Mouse (Mus musculus): ENCODE measurements around the gene Ulbp1. TPM values are rescaled to one million over a fixed set of nuclear protein-coding genes. Genes with fewer than 3 reads are reported as not detected.
"Not testable (repeated sequence)": the region's sequence is repeated elsewhere in the genome, so short reads cannot be mapped to it uniquely, and the experiment has no call there.

The Ulbp1 gene
- total RNA-seq (2015) = 21.5 and 30.5 TPM in 2 replicates
- total RNA-seq (2017) = 23.6 and 31.1 TPM in 2 replicates

DNA sequence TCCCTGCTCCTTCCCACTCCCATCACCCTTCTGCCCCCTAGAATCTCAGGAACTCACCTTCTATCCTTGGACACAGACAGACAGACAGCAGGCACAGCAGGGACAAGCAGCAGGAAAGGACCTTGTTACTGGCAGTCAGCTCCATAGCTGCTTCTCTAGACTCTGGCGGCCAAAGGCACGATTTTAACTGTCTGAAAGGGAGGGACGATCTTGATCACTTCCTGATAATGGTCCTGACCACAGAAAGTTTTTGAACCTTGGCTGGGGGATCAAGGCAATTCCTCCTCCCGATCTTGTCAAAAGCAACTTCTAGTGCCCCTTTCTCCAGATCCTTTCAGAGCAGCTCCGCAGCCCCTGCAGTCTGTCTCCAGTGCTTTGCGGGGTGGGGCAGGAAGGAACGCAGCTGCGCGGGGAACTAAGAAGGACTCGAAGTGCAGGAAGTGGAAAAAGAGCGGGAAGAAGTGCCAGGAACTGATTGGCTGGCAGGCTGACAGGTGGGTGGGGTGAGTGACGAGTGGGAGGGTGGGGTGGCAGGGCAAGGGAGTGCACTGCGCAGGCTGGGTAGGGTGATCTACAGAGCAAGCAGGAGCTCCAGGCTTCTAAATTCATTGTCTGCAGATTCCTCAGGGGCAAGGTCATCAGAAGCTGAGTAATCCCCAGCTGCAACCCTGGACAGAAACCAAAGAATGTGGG, at the start of gene Ulbp1:
Gene Ulbp1, minus strand, starts transcription at position 442 of the 693 bp plus-strand sequence.
- peak; percentile 99 for ATAC-seq (ENCODE audit: poor library complexity, severe bottlenecking)

DNA sequence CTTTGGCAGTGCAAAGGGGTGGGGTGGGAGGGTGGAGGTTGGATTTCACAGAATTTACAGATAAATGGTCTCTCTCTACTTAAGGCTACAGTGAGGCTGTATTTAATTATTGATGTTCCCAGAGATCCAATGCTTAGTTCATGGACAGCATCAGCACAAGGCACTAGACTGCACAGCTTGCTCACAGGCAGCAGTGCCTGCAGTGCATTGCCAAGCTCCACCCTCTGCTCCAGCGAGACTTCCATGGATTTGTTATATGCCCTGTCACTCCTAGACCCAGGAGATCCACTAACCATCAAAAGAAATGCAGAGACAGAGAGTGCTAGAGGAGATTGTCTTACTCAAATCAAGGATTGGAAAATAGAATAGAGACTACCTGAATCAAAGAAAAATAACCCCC, 24.7 kb upstream of the Ulbp1 start:
- not testable (repeated sequence) for ATAC-seq (ENCODE audit: poor library complexity, severe bottlenecking)

GRCm38 (mm10) chr10:7492384-7492783, 18.9 kb upstream of the Ulbp1 start:
- peak; percentile 49 for ATAC-seq (ENCODE audit: poor library complexity, severe bottlenecking)

DNA sequence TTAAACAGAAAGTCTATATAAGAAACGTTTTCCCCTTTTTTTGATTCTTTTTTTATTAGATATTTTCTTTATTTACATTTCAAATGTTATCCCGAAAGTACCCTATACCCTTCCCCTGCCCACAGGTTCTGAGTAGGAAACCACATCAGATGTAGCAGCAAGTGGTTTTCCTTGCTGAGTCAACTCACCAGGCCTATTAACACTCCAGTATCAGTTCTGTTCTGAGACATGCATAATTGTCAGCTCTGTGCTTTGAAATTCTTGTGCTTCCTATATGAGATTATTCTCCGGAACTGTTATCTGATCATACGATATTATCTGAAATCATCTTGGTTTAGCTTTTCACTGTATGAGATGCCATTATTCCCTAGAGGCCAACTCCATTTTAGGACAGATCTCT, 10.2 kb upstream of the Ulbp1 start:
- ATAC-seq (ENCODE audit: poor library complexity, severe bottlenecking) = no peak

GRCm38 (mm10) chr10:7474225-7474624, 787 bp upstream of the Ulbp1 start:
- ATAC-seq (ENCODE audit: poor library complexity, severe bottlenecking) = not testable (repeated sequence)

- ATAC-seq (ENCODE audit: poor library complexity, severe bottlenecking) = no peak
Observed at GRCm38 (mm10) chr10:7471664-7472063, 1.8 kb downstream of the Ulbp1 start.

DNA sequence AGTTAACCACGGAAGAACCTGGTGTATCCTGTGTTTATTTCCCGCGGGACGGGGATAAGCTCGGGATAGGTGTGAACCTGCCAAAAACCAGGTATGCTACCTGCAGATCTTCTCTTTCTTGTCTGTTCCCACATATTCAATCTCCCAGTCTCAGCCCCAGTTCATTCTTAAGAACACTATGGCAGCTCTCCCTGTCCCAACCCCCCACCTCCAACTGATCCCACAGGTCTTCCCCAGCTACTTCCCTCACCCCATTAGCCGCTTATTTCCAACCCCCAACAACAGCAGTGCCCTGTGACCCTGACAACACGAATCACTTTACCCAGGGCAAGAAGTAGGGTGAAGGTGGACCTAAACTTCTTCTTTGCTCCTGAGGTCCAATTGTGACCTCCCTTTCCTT, 3.0 kb downstream of the Ulbp1 start:
- ATAC-seq (ENCODE audit: poor library complexity, severe bottlenecking) = no peak

- ATAC-seq (ENCODE audit: poor library complexity, severe bottlenecking) = not testable (repeated sequence)
Observed at GRCm38 (mm10) chr10:7469716-7470414, 3.6 kb downstream of the Ulbp1 start.

DNA sequence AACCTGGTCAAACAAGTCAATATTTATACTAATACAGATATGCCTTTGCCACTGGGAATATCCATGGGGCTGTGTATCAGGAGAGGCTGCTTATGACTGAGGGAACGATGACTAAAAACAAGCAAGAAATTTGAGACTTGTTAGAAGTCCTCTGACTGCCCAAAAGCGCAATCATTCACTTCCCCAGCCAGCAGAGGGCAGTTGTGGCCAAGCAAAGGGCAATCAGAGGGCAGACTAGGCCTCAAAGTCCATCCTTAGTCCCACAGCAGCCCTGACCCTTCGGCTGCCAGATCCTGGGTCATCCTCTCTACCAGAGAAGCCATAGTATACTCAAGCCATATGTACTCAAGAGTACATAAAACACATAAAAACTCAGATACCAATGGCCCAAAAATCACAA, 11.4 kb downstream of the Ulbp1 start:
- ATAC-seq (ENCODE audit: poor library complexity, severe bottlenecking) = no peak

- no peak for ATAC-seq (ENCODE audit: poor library complexity, severe bottlenecking)
Observed at GRCm38 (mm10) chr10:7438928-7439327, 34.5 kb downstream of the Ulbp1 start.

- ATAC-seq (ENCODE audit: poor library complexity, severe bottlenecking) = no peak
Observed at GRCm38 (mm10) chr10:7393143-7394035, 80.0 kb downstream of the Ulbp1 start.

DNA sequence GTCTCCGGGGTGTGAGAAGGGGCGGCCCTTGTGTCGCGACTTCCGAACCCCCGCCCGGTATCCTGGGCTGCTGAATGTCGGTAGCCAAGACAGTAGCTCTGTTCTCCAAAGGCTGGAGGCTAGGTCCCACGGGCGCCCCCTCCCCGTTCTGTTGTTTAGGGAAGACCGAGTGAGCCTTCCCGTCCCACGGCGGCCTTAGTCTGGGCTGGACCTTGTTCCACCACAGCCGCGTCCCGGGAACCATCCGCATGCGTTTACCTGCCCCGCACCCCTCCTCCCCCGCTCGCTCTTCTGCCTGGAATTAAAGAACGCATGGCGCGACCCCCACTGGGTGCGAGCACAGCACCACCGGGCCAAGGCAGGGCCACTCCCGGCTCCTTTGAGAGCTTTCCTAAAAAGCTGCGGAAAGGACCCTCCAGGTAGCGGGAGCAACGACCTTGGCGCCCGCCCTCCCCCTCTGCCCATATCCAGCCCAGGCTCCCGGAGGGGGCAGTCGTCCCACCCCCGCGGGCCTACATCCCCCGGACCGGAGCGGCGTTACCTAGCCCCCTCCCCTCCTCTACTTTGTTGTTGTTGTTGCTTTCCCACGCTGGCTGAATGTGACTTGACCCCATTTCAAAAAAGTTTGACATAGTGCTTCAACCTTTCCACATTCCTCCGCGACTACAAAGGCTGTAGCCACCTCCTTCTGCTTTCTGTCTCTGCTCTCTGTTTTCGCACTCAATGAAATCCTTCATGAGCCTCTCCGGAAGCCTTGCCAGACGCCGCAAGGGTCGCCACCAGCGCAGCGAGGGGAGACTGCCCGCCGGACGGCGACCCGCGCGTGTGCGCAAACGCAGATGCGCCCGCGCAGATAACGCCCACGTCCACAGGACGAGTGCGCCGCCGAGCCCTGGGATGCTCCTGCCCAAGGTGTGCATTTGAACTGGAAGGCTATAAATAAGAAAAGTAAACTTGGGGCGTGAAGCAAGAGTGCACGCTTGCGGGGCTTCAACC, 81.2 kb downstream of the Ulbp1 start:
- ATAC-seq (ENCODE audit: poor library complexity, severe bottlenecking) = no peak

GRCm38 (mm10) chr10:7391561-7391934, 81.9 kb downstream of the Ulbp1 start:
- ATAC-seq (ENCODE audit: poor library complexity, severe bottlenecking) = no peak

GRCm38 (mm10) chr10:7391108-7391507, 82.3 kb downstream of the Ulbp1 start:
- ATAC-seq (ENCODE audit: poor library complexity, severe bottlenecking) = no peak

Other genes with a start within 250 kb of the Ulbp1 start
- 0.13 and 0.27 TPM in 2 replicates for gene Lrp11, start 116.2 kb upstream of the Ulbp1 start, total RNA-seq (2015)
- 0.26 and 2.2 TPM in 2 replicates for gene Lrp11, start 116.2 kb upstream of the Ulbp1 start, total RNA-seq (2017)
- gene Nup43, start 193.9 kb upstream of the Ulbp1 start, total RNA-seq (2015) = 12.3 and 20.3 TPM in 2 replicates
- gene Nup43, start 193.9 kb upstream of the Ulbp1 start, total RNA-seq (2017) = 9.9 and 10.1 TPM in 2 replicates
- 73.3 and 73.6 TPM in 2 replicates for gene Pcmt1, start 207.5 kb upstream of the Ulbp1 start, total RNA-seq (2015)
- 49.9 and 66.4 TPM in 2 replicates for gene Pcmt1, start 207.5 kb upstream of the Ulbp1 start, total RNA-seq (2017)
- gene Lats1, start 207.6 kb upstream of the Ulbp1 start, total RNA-seq (2015) = 20.1 and 20.2 TPM in 2 replicates
- 12.6 and 16.4 TPM in 2 replicates for gene Lats1, start 207.6 kb upstream of the Ulbp1 start, total RNA-seq (2017)